Mouse (Mus musculus) liver, adult (tissue): Measurements from ENCODE around the gene Gm5431.

Experiments
- GATA4 ChIP-seq: IDR thresholded peaks from 2 replicates; pipeline ENCODE4 v1.6.1; 2014; ENCODE audit warnings: mild to moderate bottlenecking, low read length; ENCODE audit not compliant: insufficient replicate concordance

Gm5431 gene

GRCm38 (mm10) chr11:48866481-48866880, 35.5 kb downstream of the Gm5431 start:
- no peak for TF ChIP-seq GATA4

DNA sequence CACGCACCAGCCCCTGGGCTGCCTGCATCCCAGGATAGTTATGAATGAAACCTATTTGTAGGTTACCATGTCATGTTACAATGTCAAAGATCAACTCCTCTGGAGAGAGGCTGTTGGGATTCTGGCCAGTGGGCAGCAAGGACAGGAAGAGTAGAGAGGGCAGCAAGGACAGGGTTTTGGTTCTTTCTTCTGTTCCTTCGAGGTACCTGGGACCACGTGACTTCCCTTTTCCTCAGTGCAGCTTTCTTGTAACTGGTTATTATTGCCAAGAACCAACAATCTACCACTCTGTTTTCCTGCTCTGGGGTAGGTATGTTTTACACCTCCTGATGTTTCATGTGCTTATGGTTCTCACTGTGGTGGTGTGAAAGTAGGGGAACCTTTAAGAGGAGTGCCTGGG, 38.2 kb downstream of the Gm5431 start:
- no peak for TF ChIP-seq GATA4

- no peak for TF ChIP-seq GATA4
These were observed 39.2 kb downstream of the Gm5431 start for GRCm38 (mm10) chr11:48862784-48863319.

DNA sequence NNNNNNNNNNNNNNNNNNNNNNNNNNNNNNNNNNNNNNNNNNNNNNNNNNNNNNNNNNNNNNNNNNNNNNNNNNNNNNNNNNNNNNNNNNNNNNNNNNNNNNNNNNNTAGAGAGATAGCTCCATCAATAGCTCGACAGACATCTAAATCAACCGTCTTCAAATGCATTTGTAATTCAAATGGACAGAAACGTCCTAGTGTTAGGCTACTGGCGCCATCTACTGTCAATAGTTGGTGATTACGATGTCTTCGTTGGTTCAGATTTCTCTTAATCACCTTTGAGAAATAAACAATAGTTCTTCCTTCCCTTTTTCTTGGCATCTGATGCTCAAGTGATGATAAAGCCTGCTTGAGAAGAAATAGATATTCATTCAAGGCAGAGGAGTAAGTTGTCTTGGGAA, 43.0 kb downstream of the Gm5431 start:
- no peak for TF ChIP-seq GATA4

DNA sequence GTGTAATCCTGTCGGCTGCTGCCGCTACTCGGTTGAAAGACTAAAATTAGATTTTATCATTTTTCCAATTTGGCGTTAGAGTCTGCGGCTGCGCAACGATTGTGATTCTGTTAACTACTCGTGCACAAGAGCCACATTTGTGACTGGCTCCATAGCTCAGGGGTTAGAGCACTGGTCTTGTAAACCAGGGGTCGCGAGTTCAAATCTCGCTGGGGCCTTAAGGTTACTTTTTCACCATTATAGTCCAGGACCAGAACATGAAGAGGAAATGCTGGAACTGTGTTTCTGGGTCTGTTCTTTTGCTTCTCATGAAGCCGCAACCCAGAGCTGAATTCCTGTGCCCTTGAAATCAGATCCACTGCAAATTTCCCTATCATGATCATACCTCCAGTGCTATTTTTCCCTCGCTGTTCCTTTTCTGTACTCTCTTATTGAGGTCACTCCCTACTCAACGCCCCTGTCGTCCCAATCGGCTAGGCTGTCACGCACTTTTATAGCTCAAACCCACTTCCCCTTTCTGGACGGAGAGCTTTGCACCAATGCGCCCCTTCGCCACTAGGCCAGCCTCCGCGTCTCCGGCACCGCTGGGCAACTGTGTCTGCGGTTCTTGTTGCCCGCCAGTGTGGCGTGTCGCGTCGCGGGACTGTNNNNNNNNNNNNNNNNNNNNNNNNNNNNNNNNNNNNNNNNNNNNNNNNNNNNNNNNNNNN, 48.4 kb downstream of the Gm5431 start:
- 0 out of 2 replicates have a peak, but pooled peaks have one; percentile 0 for TF ChIP-seq GATA4

- TF ChIP-seq GATA4 = peak; percentile 37; the same call in 1 of the 2 replicates
These were observed 49.2 kb downstream of the Gm5431 start for GRCm38 (mm10) chr11:48852624-48853473.

DNA sequence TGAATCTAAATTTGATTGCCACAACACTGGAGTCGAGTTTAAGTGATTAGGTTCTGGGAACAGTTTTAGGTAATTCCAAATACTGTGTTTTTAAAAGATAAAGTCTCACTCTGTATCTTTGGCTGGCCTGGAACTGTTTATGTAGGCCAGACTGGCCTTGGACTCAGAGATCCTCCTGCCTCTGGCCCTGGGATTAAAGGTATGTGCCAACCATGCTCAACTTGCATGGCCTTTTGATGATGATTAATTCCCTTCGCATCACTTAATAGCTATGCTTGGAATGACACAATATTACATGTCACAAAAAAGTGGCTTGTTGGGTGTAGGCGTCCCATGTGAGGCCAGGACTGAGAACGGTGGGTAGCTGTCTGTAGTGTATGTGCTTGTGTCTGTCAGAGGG, 49.8 kb downstream of the Gm5431 start:
- TF ChIP-seq GATA4 = no peak

DNA sequence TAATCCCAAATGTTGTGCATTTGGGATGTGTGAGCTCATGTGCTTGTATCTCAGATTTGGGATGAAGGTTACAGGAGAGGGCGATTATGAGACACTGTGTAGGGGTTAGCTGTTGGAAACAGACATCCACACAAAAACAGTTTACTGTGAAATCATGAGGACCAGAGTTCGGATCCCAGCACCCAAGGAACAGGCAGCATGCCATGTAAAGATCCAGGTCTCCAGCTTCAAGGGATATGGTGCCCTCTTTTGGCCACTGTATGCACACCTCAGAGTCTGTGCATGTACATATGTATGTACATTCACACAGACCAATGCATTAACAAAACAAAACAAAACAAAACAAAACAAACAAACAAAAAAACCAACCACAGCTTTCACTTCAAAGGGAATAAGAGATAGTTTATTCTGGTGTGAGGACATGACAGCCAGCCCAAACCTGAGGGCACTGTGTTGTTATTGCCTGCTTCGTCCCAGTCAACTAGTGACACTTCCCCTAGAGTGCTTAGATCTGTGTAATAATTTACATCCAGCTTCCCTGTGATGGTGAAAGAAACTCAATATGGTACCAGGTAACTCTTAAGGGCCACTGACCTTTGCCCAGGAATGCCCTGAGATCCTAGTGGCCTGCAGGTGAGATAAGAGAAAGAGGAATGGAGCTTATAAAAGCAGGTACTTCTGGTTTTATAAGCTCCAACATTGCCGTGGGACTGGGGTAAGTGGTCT, 50.6 kb downstream of the Gm5431 start:
- TF ChIP-seq GATA4 = no peak

GRCm38 (mm10) chr11:48850240-48850639, 51.8 kb downstream of the Gm5431 start:
- TF ChIP-seq GATA4 = no peak

DNA sequence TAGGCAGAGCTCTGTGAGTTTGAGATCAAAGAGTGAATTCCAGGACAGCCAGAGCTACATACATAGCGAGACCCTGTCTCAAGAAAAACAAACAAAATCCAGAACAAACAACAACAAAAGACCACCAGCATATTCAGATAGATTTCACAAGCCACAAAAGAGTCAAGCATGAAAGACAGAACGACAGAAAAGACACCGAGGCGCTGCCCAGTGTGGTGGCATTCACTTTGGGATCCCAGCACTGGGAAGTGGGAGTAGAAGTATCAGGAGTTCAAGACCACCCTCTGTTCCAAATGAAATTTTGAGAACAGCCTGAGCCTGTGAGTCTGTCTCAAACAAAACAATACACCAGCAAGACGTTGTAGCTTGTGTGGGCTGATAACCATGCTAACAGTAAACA, 55.1 kb downstream of the Gm5431 start:
- no peak for TF ChIP-seq GATA4

DNA sequence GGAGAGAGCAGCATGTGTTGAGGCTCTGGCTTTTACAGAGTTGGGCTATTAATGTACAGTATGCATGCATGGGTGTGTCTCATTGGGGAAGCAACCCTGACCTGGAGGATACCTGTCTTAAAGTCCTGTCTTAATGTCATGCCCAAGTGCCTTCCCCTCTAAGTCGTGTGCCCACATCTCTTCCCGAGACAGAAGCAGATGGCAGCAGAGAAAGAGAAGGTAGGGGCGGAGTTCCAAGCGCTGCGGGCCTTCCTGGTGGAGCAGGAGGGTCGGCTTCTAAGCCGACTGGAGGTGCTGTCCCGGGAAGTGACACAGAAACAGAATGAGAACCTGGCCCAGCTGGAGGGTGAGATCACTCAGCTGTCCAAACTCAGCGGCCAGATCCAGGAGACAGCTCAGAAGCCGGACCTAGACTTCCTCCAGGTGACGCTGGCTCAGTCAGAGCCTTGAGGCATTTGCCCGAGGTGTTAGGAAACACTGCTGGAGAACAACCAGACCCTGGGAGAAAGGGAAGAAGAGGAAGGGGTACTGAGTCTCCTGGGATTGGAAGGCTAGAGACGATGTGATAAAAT, 56.7 kb downstream of the Gm5431 start:
- no peak for TF ChIP-seq GATA4

DNA sequence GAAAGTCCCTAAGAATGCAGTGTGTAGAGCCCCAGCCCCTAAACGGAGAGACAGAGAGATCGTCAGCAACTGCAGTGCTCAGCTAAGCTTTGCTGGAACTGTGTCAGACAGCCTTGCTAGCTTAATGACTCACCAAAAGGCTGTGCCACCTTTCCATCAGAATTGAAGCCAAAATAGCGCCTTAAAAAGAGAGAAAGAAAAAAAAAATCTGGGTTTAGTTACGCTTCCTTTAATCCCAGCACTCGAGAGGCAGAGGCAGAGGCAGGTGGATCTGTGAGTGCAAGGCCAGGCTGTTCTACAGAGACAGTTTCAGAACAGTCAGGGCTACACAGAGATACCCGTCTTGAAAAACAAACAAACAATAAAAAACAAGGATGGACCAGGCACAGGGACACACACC, 57.7 kb downstream of the Gm5431 start:
- no peak for TF ChIP-seq GATA4

DNA sequence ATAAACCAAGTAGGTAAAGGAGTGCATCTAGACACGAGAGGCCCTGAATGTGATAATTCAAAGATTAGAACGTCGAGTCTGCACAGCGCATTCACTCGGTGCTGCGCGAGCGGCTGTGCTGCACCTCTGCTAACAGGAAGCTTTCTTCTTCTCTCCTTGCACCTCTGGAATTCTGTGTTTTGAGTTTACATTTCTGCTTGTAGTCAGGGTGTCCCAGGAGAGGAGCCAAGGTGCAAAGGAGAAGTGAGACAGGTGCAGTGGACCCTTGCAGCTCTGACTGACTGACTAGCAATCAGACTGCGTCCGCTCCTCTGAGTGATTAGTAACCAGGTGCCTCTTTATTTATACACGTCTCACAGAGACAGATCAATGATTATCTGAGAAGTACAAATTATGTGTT, 58.8 kb downstream of the Gm5431 start:
- TF ChIP-seq GATA4 = no peak

DNA sequence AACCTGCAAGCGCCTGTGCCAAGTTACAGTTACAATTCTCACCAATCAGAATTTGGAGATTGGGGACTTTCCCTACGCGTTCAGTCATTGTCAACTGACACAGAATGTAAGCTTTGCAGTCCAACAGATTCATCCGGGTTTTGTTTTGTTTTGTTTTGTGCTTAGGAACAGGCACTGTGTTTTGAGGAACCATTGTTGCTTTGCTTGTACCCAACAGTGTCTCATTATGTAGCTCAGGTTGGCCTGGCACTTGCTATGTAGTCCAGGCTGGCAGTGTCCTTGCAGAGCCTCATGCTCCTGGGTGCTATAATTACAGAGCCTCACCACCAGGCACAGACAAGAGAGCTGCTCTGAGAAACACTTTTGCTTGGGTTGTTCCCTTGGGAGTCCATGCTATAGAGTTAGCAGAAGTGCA, 59.6 kb downstream of the Gm5431 start:
- TF ChIP-seq GATA4 = no peak

- TF ChIP-seq GATA4 = no peak
These were observed 60.8 kb downstream of the Gm5431 start for GRCm38 (mm10) chr11:48841213-48841612.
